Mouse (Mus musculus): ENCODE data around the gene Eef2.
"Not testable (repeated sequence)": the region's sequence is repeated elsewhere in the genome, so short reads cannot be mapped to it uniquely, and the experiment has no call there.

The Eef2 gene

DNA sequence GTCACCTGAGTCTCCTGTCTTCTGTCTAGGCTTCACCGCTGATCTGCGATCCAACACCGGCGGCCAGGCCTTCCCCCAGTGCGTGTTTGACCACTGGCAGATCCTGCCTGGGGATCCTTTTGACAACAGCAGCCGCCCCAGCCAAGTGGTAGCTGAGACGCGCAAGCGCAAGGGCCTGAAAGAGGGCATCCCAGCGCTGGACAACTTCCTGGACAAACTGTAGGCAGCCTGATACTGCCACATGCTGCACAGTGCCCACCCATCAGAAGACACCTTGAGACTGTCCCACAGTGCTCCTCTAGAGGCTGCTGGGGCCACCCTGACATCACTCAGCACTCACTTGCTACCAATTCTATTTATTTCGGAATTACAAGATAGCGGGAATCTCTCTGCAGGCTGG is 5.4 kb downstream of the Eef2 start:
- not testable (repeated sequence) for DNase-seq

DNA sequence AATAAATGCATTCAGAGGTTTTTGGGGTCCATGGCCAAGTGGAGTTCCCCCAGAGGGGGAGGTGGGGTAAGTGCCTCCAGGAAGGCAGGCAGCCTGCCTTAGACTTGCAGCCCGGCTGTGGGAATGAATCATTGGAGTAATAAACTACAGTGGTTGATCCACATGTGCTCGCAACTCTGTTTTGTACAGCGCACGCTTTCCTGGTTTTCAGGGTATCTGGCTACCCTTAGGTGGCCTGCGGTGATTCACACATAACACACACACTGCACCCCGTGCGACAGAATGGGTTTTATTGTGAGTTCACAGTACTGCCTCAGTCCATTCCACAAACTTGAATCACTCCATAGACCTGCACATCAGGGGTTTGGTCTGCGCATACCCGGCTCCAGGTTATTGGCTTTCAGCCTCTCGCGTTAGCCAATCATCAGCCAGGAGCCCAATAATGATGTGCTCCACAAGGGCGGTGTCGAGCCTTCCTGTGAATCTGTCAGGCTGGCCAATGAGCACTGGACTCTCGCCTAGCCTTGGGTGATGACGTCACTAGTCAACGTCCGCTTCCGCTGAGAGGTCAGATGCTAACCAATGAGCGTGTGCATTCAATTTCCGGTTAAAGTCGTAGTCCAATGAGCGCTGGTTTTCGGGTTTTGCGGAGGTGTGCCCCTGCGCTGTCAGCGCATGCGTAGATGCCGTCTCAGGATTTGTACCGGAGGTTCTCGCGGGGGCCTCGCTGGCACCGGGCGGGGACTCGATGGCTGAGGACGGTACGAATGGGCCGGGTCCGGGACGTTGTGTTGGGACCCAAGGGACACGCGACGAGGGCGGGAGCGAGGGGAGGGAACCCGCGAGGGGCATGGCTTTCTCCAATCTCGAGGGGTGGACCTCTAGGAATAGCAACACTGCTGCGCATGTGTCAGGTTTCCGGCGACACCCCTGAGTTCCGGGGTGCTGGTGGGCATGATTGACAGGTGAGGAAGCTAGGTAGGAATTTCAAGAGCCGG is 6.2 kb downstream of the Eef2 start, which contains the start of gene Dapk3:
TSS of gene Dapk3 (plus strand) at position 670 of the 998 bp plus-strand sequence.
- DNase-seq: peak; percentile 99

DNA sequence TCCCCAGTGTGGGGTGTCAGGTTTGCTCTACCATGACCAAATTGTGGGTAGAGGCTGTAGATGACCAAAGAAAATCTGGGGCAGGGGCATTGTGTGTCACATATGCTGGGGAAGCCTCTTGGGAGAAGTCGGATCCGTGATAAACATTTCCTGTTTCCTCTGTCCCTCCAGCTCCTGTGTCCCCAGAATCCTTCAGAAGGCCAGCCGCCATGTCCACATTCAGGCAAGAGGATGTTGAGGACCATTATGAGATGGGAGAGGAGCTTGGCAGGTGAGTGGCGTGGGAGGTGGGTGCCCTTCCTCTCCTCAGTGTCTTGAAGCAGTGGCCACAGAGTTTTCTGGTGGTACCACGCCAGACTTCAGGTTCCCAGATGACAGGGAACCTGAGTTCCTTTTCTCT is 7.4 kb downstream of the Eef2 start, which contains the start of gene 4930442H23Rik:
TSS of gene 4930442H23Rik (minus strand) at position 45 of the 400 bp plus-strand sequence.
- no peak for DNase-seq

DNA sequence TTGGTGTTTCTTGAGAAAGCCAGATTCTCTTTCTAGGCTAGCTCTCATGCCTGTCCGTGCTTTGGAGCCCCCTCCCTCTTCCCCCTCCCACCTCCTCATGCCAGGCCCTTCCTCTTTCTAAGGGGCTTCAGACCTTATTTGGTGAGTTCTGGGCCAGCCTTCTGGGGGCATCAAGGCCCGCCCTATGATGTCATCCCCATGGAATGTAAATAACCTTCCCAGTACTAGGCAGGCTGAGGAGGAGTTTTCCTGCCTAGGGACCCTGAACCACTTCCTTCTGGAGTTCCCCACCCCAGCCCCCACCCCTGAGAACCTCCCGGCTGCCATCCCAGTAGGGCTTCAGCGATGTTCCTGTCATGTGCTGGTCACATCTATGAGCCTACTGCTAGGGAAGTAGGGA is 8.3 kb downstream of the Eef2 start:
- DNase-seq: no peak

DNA sequence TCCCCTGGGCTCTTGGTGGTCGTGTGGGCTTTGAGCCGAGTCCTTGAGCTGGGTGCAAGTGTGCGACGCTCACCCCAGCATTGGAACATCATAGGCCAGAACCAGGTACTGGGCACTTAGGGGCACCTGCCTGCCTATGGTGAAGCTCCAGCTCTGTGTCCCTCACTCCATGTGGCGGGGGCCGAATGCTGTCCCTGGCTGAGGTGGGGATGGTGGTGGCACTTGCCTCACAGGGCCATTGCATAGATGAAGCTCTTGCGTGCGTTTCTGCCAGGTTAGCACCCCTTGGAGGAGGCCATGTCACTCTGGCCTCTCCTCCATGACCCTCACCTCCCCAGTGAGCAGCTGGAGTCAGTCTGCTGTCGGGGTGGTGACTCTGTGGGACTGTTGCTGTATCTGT is 10.7 kb downstream of the Eef2 start:
- DNase-seq: no peak

DNA sequence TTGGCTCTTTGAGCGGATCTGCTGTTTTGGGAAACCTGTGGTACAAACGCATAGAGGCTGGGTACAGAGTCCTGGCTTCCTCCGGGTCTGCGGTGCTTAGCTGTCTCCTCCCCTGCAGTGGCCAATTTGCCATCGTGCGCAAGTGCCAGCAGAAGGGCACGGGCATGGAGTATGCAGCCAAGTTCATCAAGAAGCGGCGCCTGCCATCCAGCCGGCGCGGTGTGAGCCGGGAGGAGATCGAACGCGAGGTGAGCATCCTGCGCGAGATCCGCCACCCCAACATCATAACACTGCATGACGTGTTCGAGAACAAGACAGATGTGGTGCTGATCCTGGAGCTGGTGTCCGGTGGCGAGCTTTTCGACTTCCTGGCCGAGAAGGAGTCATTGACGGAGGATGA is 13.4 kb downstream of the Eef2 start:
- DNase-seq: no peak

DNA sequence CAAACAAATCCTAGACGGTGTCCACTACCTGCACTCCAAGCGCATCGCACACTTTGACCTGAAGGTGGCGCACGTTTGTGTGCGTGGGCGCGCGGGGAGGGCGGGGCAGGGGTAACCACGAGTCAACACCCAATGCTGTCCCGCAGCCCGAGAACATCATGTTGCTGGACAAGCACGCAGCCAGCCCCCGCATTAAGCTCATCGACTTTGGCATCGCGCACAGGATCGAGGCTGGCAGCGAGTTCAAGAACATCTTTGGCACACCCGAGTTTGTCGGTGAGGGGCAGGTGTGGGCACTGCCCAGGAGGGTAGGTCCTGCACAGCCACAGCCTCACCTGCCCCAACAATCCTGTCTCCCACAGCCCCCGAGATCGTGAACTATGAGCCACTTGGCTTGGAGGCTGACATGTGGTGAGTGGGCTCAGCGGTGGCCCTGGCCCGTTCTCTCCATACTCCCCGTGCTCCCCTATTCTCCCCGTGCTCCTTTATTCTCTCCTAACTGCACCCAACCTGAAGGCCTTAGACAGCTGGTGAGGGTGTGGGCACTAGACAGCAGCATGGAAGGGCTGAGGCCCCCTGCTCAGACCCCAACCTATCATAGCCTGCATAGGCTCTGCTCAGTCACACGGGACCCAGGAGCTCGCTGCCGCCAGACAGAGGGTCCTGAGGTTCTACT is 13.9 kb downstream of the Eef2 start:
- DNase-seq: no peak

DNA sequence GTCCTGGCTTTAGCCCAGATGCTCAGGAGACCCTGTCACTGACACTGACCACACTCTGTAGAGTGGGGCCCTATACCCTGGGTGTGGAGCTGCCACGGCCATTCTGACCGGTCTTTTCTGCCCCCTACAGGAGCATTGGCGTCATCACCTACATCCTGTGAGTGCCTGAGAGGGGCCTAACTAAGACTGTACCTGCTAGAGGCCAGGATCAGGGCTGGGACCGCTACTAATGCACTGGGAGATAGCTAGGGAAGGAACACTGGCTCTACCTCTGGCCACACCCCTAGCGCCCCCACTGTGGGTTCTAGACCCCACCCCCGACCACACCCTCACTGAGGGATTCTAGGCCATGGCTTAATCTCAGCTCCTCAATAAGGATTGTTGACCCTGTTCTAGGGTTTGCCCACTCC is 14.5 kb downstream of the Eef2 start:
- DNase-seq: no peak

DNA sequence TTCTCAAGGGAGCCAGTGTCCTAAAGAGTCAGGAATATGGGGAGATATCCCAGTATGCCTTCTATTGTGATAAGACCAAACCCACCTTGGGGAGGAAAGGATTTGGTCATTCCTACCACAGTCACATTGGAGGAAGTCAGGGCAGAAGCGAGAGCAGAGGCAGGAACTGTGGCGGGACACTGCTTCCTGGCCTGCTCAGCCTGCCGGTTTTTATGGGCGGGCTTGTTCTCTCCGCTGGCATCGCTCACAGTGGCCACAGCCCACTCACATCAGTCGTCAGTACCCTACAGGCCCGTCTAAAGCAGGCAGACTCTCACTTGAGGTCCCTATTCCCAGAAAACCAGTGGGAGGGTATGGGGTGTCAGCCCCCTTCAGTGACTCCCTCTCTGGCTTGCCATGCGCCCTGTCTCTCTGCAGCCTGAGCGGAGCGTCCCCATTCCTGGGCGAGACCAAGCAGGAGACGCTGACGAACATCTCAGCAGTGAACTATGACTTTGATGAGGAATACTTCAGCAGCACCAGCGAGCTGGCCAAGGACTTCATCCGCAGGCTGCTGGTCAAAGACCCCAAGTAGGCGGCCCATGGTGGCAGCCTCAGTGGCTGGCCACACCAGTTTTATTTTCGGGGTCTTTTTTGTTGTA is 15.0 kb downstream of the Eef2 start:
- DNase-seq: no peak

DNA sequence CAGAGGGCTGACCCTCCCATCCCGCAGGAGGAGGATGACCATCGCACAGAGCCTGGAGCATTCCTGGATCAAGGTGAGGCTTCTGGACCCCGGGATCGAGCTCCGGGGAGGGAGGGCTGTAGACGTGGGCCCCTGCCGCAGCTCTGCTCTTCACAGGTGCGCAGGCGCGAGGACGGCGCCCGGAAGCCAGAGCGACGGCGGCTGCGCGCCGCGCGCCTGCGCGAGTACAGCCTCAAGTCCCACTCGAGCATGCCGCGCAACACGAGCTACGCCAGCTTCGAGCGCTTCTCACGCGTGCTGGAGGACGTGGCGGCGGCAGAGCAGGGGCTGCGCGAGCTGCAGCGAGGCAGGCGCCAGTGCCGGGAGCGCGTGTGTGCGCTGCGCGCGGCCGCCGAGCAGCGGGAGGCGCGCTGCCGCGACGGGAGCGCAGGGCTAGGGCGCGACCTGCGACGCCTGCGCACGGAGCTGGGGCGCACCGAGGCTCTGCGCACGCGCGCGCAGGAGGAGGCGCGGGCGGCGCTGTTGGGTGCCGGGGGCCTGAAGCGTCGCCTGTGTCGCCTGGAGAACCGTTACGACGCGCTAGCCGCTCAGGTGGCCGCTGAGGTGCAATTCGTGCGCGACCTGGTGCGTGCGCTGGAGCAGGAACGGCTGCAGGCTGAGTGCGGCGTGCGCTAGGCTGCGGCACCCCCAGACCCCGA is 16.0 kb downstream of the Eef2 start:
- peak; percentile 91 for DNase-seq

DNA sequence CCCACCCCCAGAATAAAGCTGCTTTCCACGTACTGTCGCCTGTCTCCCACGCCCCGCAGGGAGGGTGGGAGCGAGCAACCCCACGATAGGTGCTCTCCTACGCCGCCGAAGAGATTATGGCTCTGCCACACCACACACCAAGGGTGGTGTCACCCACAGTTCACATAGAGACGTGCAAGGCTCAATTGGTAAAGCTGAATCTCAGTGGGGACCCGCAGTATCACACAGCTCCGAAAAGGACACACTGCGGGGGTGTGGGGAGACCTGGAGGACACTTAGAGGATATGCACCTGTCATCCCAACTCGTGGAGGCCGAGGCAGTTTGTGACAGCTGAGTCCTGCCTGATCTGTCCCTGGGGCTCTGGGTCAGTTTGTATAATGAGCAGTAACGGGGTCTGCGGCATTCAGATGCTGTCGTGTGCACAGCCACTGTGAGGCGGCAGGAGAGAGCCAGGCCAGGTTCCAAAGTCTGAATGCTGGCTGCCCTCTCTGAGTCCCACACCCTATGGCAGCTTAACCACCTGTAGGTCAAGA is 16.6 kb downstream of the Eef2 start:
- no peak for DNase-seq

DNA sequence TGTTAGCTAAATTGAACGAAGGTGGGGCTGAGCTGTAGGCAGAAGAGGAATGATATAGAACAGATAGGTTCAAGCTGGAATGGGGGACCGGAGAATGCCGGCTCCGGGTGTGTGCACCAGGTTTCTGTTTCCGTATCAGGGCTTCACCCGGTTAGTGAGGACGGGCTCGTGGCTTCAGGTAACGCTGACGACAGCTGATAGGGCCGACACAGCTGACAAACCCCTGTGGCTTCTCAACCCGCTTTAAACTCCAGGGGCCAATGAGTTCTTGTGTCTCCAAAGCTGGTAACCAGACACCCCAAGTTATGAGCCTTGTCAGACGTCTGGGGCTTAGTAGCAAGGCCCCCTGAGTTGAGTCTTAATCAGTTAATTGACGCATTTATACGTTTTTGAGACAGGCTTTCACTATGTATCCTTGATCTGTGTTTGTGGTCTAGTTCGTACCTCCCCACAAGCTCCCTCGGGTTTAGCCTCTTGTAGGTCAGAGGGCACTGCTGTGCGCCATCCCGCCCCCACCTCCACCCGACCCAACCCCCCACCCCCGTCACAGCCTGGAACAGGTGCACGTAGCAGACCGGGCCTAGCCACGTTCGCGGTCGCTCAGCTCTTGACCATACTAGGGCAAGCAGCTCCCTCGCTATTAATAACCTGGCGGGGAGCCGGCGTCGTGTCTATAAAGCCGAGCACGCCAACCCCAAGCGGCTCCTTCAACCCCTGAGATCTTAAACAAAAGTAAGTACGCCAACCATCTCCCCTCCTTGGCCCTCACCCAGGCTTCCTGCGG is 17.8 kb downstream of the Eef2 start:
- no peak for DNase-seq

DNA sequence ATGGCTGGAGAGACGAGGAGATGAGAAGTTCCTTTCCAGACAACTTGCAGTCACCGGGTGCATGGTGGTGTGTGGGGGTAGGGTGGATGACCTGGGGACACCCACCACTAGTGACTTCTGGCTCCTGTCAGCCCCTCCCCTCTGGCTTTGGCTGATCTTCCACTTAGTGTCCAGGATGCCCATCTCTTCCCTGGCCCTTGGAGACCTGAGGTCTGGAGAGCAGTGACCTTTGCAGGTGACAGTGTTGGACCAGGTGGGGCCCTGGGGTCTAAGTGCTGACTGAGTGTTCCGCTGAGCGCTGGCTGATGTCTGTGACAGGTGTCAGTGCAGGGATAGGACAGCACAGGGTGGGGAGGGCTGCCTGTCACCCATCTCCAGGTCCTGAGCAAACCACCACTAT is 18.9 kb downstream of the Eef2 start:
- no peak for DNase-seq

DNA sequence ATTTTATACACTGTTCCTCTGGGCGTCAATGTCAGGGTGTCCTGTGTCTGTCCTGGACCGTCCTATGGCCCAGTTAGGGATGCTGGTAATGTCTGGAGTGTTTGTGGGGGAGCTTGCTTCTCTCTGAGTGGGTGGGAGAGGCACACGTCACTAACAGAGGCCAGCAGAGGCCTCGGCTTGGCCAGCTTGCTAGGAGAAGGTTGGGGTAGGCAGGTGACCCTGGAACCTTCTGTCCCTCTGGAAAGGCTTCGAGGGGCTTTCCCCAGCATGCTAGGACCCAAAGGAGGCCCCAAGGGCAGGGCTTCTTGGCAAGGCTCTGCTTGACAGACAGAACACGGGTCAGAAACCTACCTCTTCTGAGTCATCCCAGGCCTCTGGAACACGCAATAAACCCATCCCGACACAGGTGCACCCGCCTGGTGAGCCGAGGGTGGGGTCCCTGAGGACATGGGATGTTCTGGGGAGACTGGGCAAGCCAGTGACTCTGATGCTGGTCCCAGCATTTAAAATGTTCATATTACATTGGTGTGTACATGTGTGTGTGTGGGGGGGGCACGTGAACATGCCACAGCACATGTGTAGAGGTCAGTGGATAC is 20.1 kb downstream of the Eef2 start:
- no peak for DNase-seq

DNA sequence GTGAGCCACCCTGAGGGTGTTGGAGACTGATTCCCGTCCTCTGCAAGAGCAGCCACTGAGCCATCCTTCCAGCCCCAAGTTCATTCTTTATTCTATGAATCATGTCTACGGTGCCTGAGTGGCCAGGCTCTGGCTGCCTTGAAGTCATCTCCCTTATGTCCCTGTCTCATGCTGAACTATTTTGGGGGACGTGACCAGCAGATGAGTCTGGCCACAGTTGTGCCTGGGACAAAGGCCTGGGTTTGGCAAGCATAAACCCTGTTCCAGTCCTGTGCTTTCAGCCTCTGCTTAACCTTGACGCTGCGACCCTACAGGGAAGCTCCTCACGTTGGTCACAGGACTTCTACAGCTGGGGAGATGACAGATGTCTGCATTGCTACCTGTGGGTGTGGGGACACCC is 20.9 kb downstream of the Eef2 start:
- DNase-seq: no peak

DNA sequence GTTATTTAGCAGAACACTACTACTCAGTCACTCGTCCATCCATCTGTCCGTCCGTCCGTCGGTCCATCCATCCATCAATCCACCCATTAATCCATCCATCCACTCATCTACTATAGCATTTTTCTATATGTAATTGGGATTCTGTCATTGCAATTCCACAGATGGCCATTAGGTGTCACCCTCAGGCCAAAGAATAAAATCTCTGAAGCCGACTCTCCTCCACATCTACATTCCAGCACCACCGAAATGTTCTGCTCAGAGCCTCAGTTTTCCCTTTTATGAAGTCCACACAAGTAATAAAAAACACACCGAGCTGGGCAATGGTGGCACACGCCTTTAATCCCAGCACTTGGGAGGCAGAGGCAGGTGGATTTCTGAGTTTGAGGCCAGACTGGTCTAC is 21.8 kb downstream of the Eef2 start:
- peak; percentile 62 for DNase-seq

DNA sequence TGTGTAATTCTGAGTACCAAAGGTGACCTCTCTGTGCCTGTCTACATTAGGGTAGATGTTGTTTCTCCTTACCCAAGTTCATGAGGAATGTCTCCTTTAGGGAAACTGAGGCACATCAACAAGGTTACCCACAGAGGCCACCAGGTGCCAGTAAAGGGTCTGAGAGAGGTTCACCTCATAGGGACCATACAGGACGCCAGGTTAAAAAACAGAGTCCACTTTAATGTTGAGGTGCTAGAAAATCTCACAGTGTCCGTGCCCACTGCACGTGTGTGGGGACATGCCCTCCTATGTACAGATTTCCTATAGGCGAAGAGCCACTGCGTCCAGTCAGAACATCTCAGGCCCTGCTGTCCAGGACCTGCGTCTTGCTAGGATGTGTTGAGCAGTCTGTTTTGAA is 22.6 kb downstream of the Eef2 start:
- DNase-seq: no peak

DNA sequence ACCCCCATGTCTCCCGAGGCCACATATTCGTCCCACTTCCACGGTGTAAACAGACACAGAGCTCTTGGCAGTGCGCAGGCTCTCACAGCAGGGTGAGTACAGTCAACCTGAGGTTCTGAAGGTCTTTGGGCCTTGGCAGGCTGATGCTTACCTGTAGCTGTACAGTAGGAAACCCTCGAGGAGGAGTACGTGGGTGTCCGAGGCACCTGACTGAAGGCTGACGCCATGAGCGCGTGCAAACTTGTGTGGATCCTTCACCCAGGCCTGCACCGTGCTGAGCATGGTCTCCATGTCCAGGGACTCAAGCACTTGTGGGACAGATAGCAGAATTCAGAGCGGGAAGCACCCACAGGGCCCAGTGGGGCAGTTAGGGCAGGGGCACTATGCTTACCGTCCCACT is 23.7 kb downstream of the Eef2 start:
- DNase-seq: no peak

DNA sequence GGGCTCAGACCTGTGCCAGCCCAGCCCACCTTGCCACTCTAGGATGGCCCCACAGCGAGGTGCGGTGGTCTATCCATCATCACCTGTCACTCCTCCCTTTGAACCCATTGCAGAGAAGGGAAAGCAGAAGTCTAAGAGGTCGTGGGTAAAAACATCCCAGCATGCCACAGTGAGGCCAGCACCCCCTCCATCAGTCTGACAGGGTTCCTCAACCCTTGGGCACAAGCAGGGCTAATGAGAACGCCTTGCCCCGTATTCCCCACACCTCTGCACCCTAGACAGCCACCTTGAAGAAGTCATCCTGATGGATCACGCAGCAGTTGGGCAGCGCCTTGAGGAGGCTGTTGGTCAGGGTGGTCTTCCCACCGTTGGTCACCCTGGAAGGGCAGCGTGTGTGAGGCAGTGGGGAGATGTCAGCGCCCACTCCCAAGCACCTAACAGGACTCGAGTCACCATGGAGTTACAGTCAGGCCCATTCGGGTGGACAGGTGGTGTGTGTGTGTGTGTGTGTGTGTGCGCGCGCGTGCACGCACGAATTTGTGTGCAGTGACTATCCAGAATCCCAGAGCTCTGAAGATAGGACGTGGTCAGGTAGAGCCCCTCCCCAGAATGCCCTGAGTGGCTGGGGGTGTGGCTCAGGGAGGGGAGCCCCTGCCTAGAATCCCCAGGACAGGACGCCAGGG is 24.3 kb downstream of the Eef2 start:
- no peak for DNase-seq
